In genomic region chr10:77033323-77034025, GRCm38 (mm10) we compare ENCODE assay signal across 8 mouse cellular contexts. TPM values are rescaled to one million over a fixed set of nuclear protein-coding genes. Genes with fewer than 3 reads are reported as not detected.
DNase-seq lines count a peak whose midpoint lies in the region; ATAC-seq and TF ChIP-seq lines count a peak whose summit lies in the region.

No protein-coding gene starts in this region.

- H3K9me3 ChIP-seq in neural tube, embryonic 11.5 days (ENCODE audit: control insufficient read depth, low read length): no peaks in the 10 kb centered on the region
- H3K9me3 ChIP-seq in hindbrain, embryonic 15.5 days: no peaks in the 10 kb centered on the region

- peak; percentile 60 for ATAC-seq in neural tube, embryonic 11.5 days (ENCODE audit: insufficient read depth, low FRiP score, low TSS enrichment)
- peak; percentile 80 for ATAC-seq in hindbrain, embryonic 15.5 days (ENCODE audit: low FRiP score, low read depth)

- H3K4me2 ChIP-seq in neural tube, embryonic 11.5 days (ENCODE audit: low read depth): peak overlapping the region; percentile 83
- peak overlapping the region; percentile 73 for H3K4me2 ChIP-seq in hindbrain, embryonic 15.5 days

- no peak for TF ChIP-seq CTCF in left cerebral cortex, adult 2 months (IDR thresholded peaks at IDR 0.05)

- intact Hi-C loops in left cerebral cortex, adult 2 months (cut with DNase I): no loop called here

- H3K4me1 ChIP-seq in neural tube, embryonic 11.5 days (ENCODE audit: control insufficient read depth, insufficient read depth, low read length): 0 out of 2 replicates have a peak, but pooled peaks cover 6% of the 10 kb centered on the region
- H3K4me1 ChIP-seq in hindbrain, embryonic 15.5 days (replicated peaks): peaks cover 18% of the 10 kb centered on the region

- H3K36me3 ChIP-seq in neural tube, embryonic 11.5 days (ENCODE audit: control insufficient read depth, insufficient read depth, low read length): no peaks in the 10 kb centered on the region
- peaks cover 5% of the 10 kb centered on the region; the same call in 1 of the 2 replicates for H3K36me3 ChIP-seq in hindbrain, embryonic 15.5 days

- under 1% methylated on average over 30 of the region's 30 CpGs for WGBS in neural tube, embryonic 11.5 days
- WGBS in hindbrain, embryonic 15.5 days: under 1% methylated on average over 30 of the region's 30 CpGs

- peak overlapping the region; percentile 63 for H3K4me3 ChIP-seq in neural tube, embryonic 11.5 days (ENCODE audit: low read depth, low read length)
- peak overlapping the region; percentile 66 for H3K4me3 ChIP-seq in hindbrain, embryonic 15.5 days
- H3K4me3 ChIP-seq in left cerebral cortex, adult 2 months: peak overlapping the region; percentile 77

- H3K27ac ChIP-seq in neural tube, embryonic 11.5 days (ENCODE audit: low read depth, low read length): no peak overlapping the region
- H3K27ac ChIP-seq in hindbrain, embryonic 15.5 days (replicated peaks): peak overlapping the region; percentile 78
- H3K27ac ChIP-seq in left cerebral cortex, adult 2 months: peak overlapping the region; percentile 91

- H3K9ac ChIP-seq in neural tube, embryonic 11.5 days (ENCODE audit: low read length): peak overlapping the region; percentile 72
- peak overlapping the region; percentile 67 for H3K9ac ChIP-seq in hindbrain, embryonic 15.5 days

- DNase-seq in neural tube, embryonic 11.5 days (ENCODE audit: low spot score): peak; percentile 57
- DNase-seq in neural tube, embryonic 10.5 days (ENCODE audit: extremely low spot score, low spot score): no peak
- peak; percentile 66 to 73 for DNase-seq in cerebellum, postnatal 14 days
- DNase-seq in gastrocnemius, adult 18-20 months (ENCODE audit: low spot score): peak; percentile 12
- peak; percentile 45 to 68 for DNase-seq in left cerebral cortex, adult 2 months (ENCODE audit: extremely low spot score in 1 of 2, low spot score in 2 of 2)
- peak; percentile 69 to 71 for DNase-seq in lung, postnatal 4 days
- peak; percentile 60 for DNase-seq in right cerebral cortex, postnatal 4 days

- no peaks in the 10 kb centered on the region for H3K27me3 ChIP-seq in neural tube, embryonic 11.5 days (ENCODE audit: control insufficient read depth, insufficient read depth, low read length)
- H3K27me3 ChIP-seq in hindbrain, embryonic 15.5 days: no peaks in the 10 kb centered on the region

RNA-seq across cellular contexts. Expression of gene Slc19a1, which starts 1.4 kb away (rescaled TPM):
- polyA plus RNA-seq in neural tube, embryonic 11.5 days (2014; fragmentation: Nextera tagmentation; extraction: Ambion mirVana): 26.9 and 30.1 TPM in 2 replicates
- total RNA-seq in gastrocnemius, adult 18-20 months (2021): 1 to 10 TPM; 4.6 to 7.5 TPM
- 41.8 and 42.9 TPM in 2 replicates for polyA plus RNA-seq in hindbrain, embryonic 15.5 days (2015; fragmentation: Nextera tagmentation; extraction: Ambion mirVana)
- 10 to 100 TPM; 23.9 to 27.0 TPM for total RNA-seq in left cerebral cortex, adult 2 months (2021)
